Mouse (Mus musculus): Measurements from ENCODE around the gene Fgfrl1. TPM values are rescaled to one million over a fixed set of nuclear protein-coding genes. Genes with fewer than 3 reads are reported as not detected.
"Not testable (repeated sequence)": the region's sequence is repeated elsewhere in the genome, so short reads cannot be mapped to it uniquely, and the experiment has no call there.

The Fgfrl1 gene
- total RNA-seq, 2 experiments from 2014 or later = 20.0 to 20.6 TPM

GRCm38 (mm10) chr5:108726557-108727248, 34.5 kb downstream of the Fgfrl1 start:
- DNase-seq (ENCODE audit: low spot score in 2 of 2) = peak; percentile 73 to 81
- intact Hi-C loops (cut with DNase I) = loop anchor here (1.0 to 2.0 kb wide), 2 partner anchors 32 to 56 kb away; no protein-coding TSS in a partner anchor

GRCm38 (mm10) chr5:108727425-108727824, 35.2 kb downstream of the Fgfrl1 start:
- DNase-seq (ENCODE audit: low spot score in 2 of 2) = no peak
- intact Hi-C loops (cut with DNase I) = loop anchor here (1.0 to 2.0 kb wide), 2 partner anchors 33 to 57 kb away; no protein-coding TSS in a partner anchor

GRCm38 (mm10) chr5:108741844-108742243, 49.7 kb downstream of the Fgfrl1 start:
- intact Hi-C loops (cut with DNase I) = no loop called here
- no peak for DNase-seq (ENCODE audit: low spot score in 2 of 2)

GRCm38 (mm10) chr5:108742596-108742995, 50.4 kb downstream of the Fgfrl1 start:
- no peak for DNase-seq (ENCODE audit: low spot score in 2 of 2)
- intact Hi-C loops (cut with DNase I) = no loop called here

- DNase-seq (ENCODE audit: low spot score in 2 of 2) = no peak
- intact Hi-C loops (cut with DNase I) = no loop called here
Measured at GRCm38 (mm10) chr5:108743856-108744255, 51.7 kb downstream of the Fgfrl1 start.

GRCm38 (mm10) chr5:108744629-108745028, 52.4 kb downstream of the Fgfrl1 start:
- DNase-seq (ENCODE audit: low spot score in 2 of 2) = no peak
- intact Hi-C loops (cut with DNase I) = no loop called here

- intact Hi-C loops (cut with DNase I) = no loop called here
- DNase-seq (ENCODE audit: low spot score in 2 of 2) = no peak
Measured at GRCm38 (mm10) chr5:108750328-108751210, 58.4 kb downstream of the Fgfrl1 start.

GRCm38 (mm10) chr5:108751258-108751657, 59.1 kb downstream of the Fgfrl1 start:
- DNase-seq (ENCODE audit: low spot score in 2 of 2); intact Hi-C loops (cut with DNase I): not testable (repeated sequence)

Other genes with a start within 250 kb of the Fgfrl1 start
- under 1 TPM; 0.25 to 0.69 TPM for gene Mfsd7a, start 243.5 kb upstream of the Fgfrl1 start, total RNA-seq (2021)
- gene Pcgf3, start 231.2 kb upstream of the Fgfrl1 start, total RNA-seq (2021) = 10 to 100 TPM; 47.2 to 58.5 TPM
- gene Cplx1, start 142.4 kb upstream of the Fgfrl1 start, total RNA-seq (2021) = 100 to 1,000 TPM; 640 to 650 TPM
- 10 to 100 TPM; 98.6 to 99.1 TPM for gene Gak, start 62.6 kb upstream of the Fgfrl1 start, total RNA-seq (2021)
- gene Tmem175, start 62.6 kb upstream of the Fgfrl1 start, total RNA-seq (2021) = 10 to 100 TPM; 37.4 to 42.1 TPM
- 10 to 100 TPM; 11.4 to 15.0 TPM for gene Idua, start 32.1 kb upstream of the Fgfrl1 start, total RNA-seq (2021)
- gene Dgkq, start 22.7 kb upstream of the Fgfrl1 start, total RNA-seq (2021) = 10 to 100 TPM; 46.9 to 57.7 TPM
- 1 to 10 TPM; 1.3 to 1.5 TPM for gene Slc26a1, start 16.8 kb upstream of the Fgfrl1 start, total RNA-seq (2021)
- gene Rnf212, start 82.6 kb downstream of the Fgfrl1 start, total RNA-seq (2021) = not detected
- gene Tmed11, start 103.0 kb downstream of the Fgfrl1 start, total RNA-seq (2021) = not detected
- not detected for gene Vmn2r8, start 116.5 kb downstream of the Fgfrl1 start, total RNA-seq (2021)
- gene Vmn2r9, start 160.2 kb downstream of the Fgfrl1 start, total RNA-seq (2021) = not detected

All from left cerebral cortex, postnatal 25 days (tissue).